Mouse (Mus musculus): ENCODE measurements around the gene Rras2.

DNA sequence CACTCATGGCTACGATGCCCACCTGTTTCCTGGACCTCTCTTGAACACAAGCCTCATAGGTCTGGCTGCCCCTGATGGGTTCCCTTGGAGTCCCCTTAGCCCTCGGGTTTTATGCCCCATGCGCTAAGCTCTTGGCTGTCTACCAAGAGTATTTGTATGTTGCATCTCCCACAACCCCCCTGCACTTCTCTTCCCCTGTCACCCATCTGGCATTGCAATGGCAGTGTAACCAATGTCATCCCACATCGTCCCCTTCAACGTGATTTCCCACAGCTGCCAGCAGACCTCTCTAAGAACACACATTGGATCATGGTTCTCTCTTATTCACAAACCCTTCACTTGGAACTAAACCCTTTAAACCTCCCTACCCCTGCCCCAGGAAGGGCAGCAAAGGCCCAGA is 112.1 kb downstream of the Rras2 start:
- TF ChIP-seq CTCF (IDR thresholded peaks at IDR 0.05; ENCODE audit: low read depth, low read length): no peak
- no peak for TF ChIP-seq POLR2A (IDR thresholded peaks at IDR 0.05; ENCODE audit: insufficient read depth, low read length)
